Mouse (Mus musculus) olfactory bulb, adult 2 months (tissue): Measurements from ENCODE around the gene Cmtm6. TPM values are rescaled to one million over a fixed set of nuclear protein-coding genes. Genes with fewer than 3 reads are reported as not detected.

Experiments used
- H3K27ac ChIP-seq: fragments of 200-500 bp; 2 replicates; pipeline ENCODE4 v1.5.1; 2012; ENCODE audit warnings: low read depth, low read length; ENCODE audit not compliant: insufficient read depth
- H3K4me1 ChIP-seq: fragments of 200-500 bp; 2 replicates; pipeline ENCODE4 v1.6.1; 2012; ENCODE audit warnings: low read length; ENCODE audit not compliant: control insufficient read depth, insufficient read depth
- H3K4me3 ChIP-seq: fragments of 200-500 bp; 2 replicates; pipeline ENCODE4 v1.5.1; 2012; ENCODE audit warnings: mild to moderate bottlenecking, low read depth, low read length, moderate library complexity; ENCODE audit not compliant: insufficient read depth
- CTCF ChIP-seq: fragments of 200-500 bp; IDR thresholded peaks from 2 replicates; pipeline ENCODE4 v1.5.1; 2012; ENCODE audit warnings: low read depth, mild to moderate bottlenecking, low read length, moderate library complexity; ENCODE audit not compliant: insufficient read depth
- POLR2A ChIP-seq: fragments of 200-500 bp; IDR thresholded peaks from 2 replicates; pipeline ENCODE4 v1.6.1; 2012; ENCODE audit warnings: mild to moderate bottlenecking, low read depth, low read length, moderate library complexity; ENCODE audit not compliant: insufficient read depth
- WGBS: fragments of 180-500 bp; shearing (Covaris S2); methylation state at CpG from one replicate; pipeline ENCODE4 v1.1.7; 2018; 5-methylcytosine and 5-hydroxymethylcytosine counted together
- polyA plus RNA-seq: library from polyadenylated mRNA; stranded (reverse); fragments of >200 nt; gene quantifications from 2 replicates; pipeline ENCODE4 v1.2.4, GENCODE M21; 2012; ENCODE audit warnings: low replicate concordance; ENCODE audit not compliant: missing spikeins, insufficient read depth, insufficient read length

Gene Cmtm6
- polyA plus RNA-seq, 1 experiment, result not detected

GRCm38 (mm10) chr9:114785432-114786125, 54.7 kb downstream of the Cmtm6 start:
- H3K4me3 ChIP-seq, result no peak overlapping the region
- peaks cover 12% of the 10 kb centered on the region for H3K4me1 ChIP-seq
- no peak overlapping the region for H3K27ac ChIP-seq
- no peak for TF ChIP-seq CTCF
- TF ChIP-seq POLR2A, result no peak
- 57% methylated on average over 16 of the region's 16 CpGs for WGBS

GRCm38 (mm10) chr9:114787134-114787533, 56.2 kb downstream of the Cmtm6 start:
- TF ChIP-seq CTCF, result no peak
- TF ChIP-seq POLR2A, result no peak
- no peaks in the 10 kb centered on the region for H3K4me1 ChIP-seq
- WGBS, result 98% methylated on average over 5 of the region's 5 CpGs
- H3K27ac ChIP-seq, result no peak overlapping the region
- no peak overlapping the region for H3K4me3 ChIP-seq

DNA sequence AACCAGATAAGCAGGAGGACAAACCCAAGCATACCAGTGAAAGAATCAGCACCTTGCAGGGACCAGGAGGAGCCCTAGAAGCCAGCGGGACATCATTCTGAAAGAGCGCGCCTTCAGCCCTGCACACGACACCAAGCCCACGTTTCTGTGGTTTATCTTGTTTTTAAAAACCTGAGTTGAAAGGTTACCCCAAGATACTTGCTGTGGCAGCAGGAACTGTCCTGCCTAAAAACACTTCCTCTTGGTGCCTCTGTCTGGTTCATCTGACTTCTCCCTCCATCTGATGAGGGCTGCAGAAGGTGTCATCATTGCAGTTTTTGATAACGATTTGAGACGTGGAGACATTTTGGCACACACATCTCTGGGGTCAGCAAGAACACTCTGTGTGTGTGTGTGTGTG, 56.8 kb downstream of the Cmtm6 start:
- Histone ChIP-seq H3K4me1 (no peaks in the 10 kb centered on the region), H3K4me3 (no peak overlapping the region), H3K27ac (no peak overlapping the region)
- 93% methylated on average over 7 of the region's 7 CpGs for WGBS
- TF ChIP-seq CTCF (no peak), POLR2A (no peak)

DNA sequence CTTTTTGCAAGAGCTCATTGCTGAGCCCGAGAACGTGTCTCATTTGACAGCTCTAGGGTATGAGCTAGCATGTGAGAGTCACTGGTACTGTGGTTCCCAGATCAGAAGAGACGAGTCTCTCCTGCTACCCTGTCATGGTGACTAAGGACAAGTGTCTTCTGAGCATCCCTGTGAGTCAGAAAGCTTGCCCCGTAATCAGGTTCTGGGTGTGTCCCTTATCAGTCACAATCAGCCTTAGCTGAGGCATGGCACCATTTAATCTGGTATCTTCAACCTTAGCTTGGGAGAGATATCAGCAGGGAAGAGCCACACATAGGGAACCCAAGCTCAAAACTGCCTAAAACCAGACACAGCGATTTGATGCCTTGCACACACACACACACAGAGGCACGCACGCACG, 57.8 kb downstream of the Cmtm6 start:
- H3K4me3 ChIP-seq, result no peak overlapping the region
- no peak overlapping the region for H3K27ac ChIP-seq
- H3K4me1 ChIP-seq, result no peaks in the 10 kb centered on the region
- TF ChIP-seq CTCF, result no peak
- TF ChIP-seq POLR2A, result no peak
- WGBS, result 93% methylated on average over 8 of the region's 8 CpGs

GRCm38 (mm10) chr9:114789557-114789956, 58.6 kb downstream of the Cmtm6 start:
- no peak for TF ChIP-seq POLR2A
- TF ChIP-seq CTCF, result no peak
- Histone ChIP-seq H3K27ac (no peak overlapping the region), H3K4me1 (no peaks in the 10 kb centered on the region), H3K4me3 (no peak overlapping the region)
- WGBS, result 77% methylated on average over 7 of the region's 7 CpGs

- Histone ChIP-seq H3K4me3 (no peak overlapping the region), H3K4me1 (no peaks in the 10 kb centered on the region), H3K27ac (no peak overlapping the region)
- WGBS, result 95% methylated on average over 8 of the region's 8 CpGs
- TF ChIP-seq POLR2A (no peak), CTCF (no peak)
These were observed 59.1 kb downstream of the Cmtm6 start for GRCm38 (mm10) chr9:114789989-114790388.

DNA sequence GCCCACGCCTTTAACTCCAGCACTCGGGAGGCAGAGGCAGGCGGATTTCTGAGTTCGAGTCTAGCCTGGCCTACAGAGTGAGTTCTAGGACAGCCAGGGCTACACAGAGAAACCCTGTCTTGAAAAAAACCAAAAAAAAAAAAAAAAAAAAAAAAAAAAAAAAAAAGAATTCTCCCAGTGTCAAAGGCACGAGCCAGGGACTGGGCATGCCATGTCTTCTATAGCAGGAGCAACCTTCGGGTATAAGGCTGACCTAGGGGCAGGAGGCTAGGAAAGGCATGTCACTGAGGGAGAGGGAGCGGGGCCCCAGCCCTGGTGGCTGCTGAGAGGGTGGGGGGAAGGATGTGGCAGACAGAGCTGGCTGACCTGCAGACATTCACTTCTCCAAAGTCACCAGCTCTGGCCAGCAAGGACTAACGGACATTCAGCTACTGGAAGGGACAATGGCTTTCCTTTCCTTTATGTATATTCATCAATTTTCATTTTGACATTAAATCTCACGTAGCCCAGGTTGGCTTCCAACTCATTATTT, 62.9 kb downstream of the Cmtm6 start:
- no peak overlapping the region for H3K27ac ChIP-seq
- 91% methylated on average over 9 of the region's 9 CpGs for WGBS
- no peak for TF ChIP-seq CTCF
- TF ChIP-seq POLR2A, result no peak
- no peak overlapping the region for H3K4me3 ChIP-seq
- no peaks in the 10 kb centered on the region for H3K4me1 ChIP-seq

- H3K4me3 ChIP-seq, result no peak overlapping the region
- no peak overlapping the region for H3K27ac ChIP-seq
- no peak for TF ChIP-seq POLR2A
- TF ChIP-seq CTCF, result no peak
- H3K4me1 ChIP-seq, result no peaks in the 10 kb centered on the region
- 78% methylated on average over 4 of the region's 4 CpGs for WGBS
These were observed 63.6 kb downstream of the Cmtm6 start for GRCm38 (mm10) chr9:114794491-114794890.

DNA sequence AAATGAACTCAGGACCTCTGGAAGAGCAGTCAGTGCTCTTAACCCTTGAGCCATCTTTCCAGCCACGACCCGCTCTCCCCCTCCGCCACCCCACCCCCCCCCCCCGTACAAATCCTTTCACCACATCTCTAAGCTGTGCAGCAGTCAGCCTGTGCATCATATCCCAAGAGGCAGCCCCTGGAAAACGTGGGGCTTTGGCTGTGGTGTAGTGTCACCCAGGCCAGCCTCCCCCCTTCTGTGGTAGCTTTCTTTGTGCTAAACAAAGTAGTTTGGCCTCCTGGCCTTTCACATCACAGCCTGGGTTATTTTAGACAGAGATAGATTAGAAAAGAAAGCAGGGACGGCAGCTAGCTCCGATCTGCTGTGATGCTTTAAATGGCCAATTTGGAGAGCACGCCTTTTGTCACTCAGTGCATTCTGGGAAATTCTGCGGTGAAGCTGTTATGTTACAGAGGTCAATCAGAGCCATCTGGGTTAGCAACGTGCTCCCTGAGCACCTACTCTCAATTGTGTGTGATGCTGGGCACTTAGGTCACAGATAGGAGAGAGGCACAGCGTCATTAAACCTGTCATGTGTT, 65.6 kb downstream of the Cmtm6 start:
- Histone ChIP-seq H3K4me3 (no peak overlapping the region), H3K4me1 (no peaks in the 10 kb centered on the region), H3K27ac (no peak overlapping the region)
- WGBS, result 66% methylated on average over 11 of the region's 11 CpGs
- no peak for TF ChIP-seq CTCF
- TF ChIP-seq POLR2A, result no peak

- no peak overlapping the region for H3K4me3 ChIP-seq
- 50% methylated on average over 11 of the region's 11 CpGs for WGBS
- peak; percentile 91 for TF ChIP-seq CTCF
- no peak for TF ChIP-seq POLR2A
- H3K4me1 ChIP-seq, result no peaks in the 10 kb centered on the region
- no peak overlapping the region for H3K27ac ChIP-seq
These were observed 66.6 kb downstream of the Cmtm6 start for GRCm38 (mm10) chr9:114797329-114798004.
